Mouse (Mus musculus): ENCODE measurements around the gene Plpp7. TPM values are rescaled to one million over a fixed set of nuclear protein-coding genes. Genes with fewer than 3 reads are reported as not detected.

Plpp7 gene
- polyA plus RNA-seq, 1 experiment from 2014 or later = 7.8 TPM

GRCm38 (mm10) chr2:32081296-32081929, 13.9 kb upstream of the Plpp7 start:
- no peak for ATAC-seq (ENCODE audit: low FRiP score, low TSS enrichment)
- Histone ChIP-seq H3K9me3 (ENCODE audit: low read length) (no peaks in the 10 kb centered on the region), H3K9ac (replicated peaks; ENCODE audit: low read length) (no peak overlapping the region), H3K27me3 (ENCODE audit: insufficient read depth, low read length) (peaks cover 36% of the 10 kb centered on the region), H3K27ac (ENCODE audit: low read length) (no peak overlapping the region), H3K4me1 (ENCODE audit: insufficient read depth, low read length) (peaks cover 16% of the 10 kb centered on the region), H3K4me3 (ENCODE audit: low read length) (peak overlapping the region; percentile 72; the same call in 1 of the 2 replicates), H3K36me3 (ENCODE audit: insufficient read depth, low read length) (no peaks in the 10 kb centered on the region), H3K4me2 (replicated peaks; ENCODE audit: low read depth, low read length) (peak overlapping the region; percentile 98)
- 73% methylated on average over 14 of the region's 14 CpGs for WGBS

- Histone ChIP-seq H3K36me3 (ENCODE audit: insufficient read depth, low read length) (no peaks in the 10 kb centered on the region), H3K4me3 (ENCODE audit: low read length) (peak overlapping the region; percentile 72), H3K4me1 (ENCODE audit: insufficient read depth, low read length) (peaks cover 16% of the 10 kb centered on the region), H3K9ac (replicated peaks; ENCODE audit: low read length) (no peak overlapping the region), H3K27me3 (ENCODE audit: insufficient read depth, low read length) (peaks cover 45% of the 10 kb centered on the region), H3K9me3 (ENCODE audit: low read length) (no peaks in the 10 kb centered on the region), H3K27ac (ENCODE audit: low read length) (no peak overlapping the region), H3K4me2 (replicated peaks; ENCODE audit: low read depth, low read length) (peak overlapping the region; percentile 98)
- no peak for ATAC-seq (ENCODE audit: low FRiP score, low TSS enrichment)
- 17% methylated on average over 2 of the region's 2 CpGs for WGBS
Measured at GRCm38 (mm10) chr2:32082229-32082628, 13.1 kb upstream of the Plpp7 start.

GRCm38 (mm10) chr2:32083159-32084011, 11.9 kb upstream of the Plpp7 start:
- no peak overlapping the region for H3K27ac ChIP-seq (ENCODE audit: low read length)

GRCm38 (mm10) chr2:32084111-32084871, 11.0 kb upstream of the Plpp7 start, which contains the start of gene Fam78a:
Gene Fam78a (minus strand): TSS chr2:32084857.
- no peaks in the 10 kb centered on the region for H3K36me3 ChIP-seq (ENCODE audit: insufficient read depth, low read length)
- H3K27me3 ChIP-seq (ENCODE audit: insufficient read depth, low read length) = peaks cover 63% of the 10 kb centered on the region
- under 1% methylated on average over 61 of the region's 68 CpGs for WGBS
- peak within 1 kb of the TSS; percentile 72 for H3K4me3 ChIP-seq (ENCODE audit: low read length)
- peak within 1 kb of the TSS; percentile 61 for H3K9ac ChIP-seq (replicated peaks; ENCODE audit: low read length)
- peak within 1 kb of the TSS; percentile 98 for H3K4me2 ChIP-seq (replicated peaks; ENCODE audit: low read depth, low read length)
- H3K9me3 ChIP-seq (ENCODE audit: low read length) = no peaks in the 10 kb centered on the region
- H3K4me1 ChIP-seq (ENCODE audit: insufficient read depth, low read length) = peaks cover 26% of the 10 kb centered on the region
- H3K27ac ChIP-seq (ENCODE audit: low read length) = no peak within 1 kb of the TSS
- peak; percentile 53 for ATAC-seq (ENCODE audit: low FRiP score, low TSS enrichment)

More at GRCm38 (mm10) chr2:32083159-32084011, 11.9 kb upstream of the Plpp7 start:
- Histone ChIP-seq H3K9ac (replicated peaks; ENCODE audit: low read length) (peak overlapping the region; percentile 4; the same call in 1 of the 2 replicates), H3K36me3 (ENCODE audit: insufficient read depth, low read length) (no peaks in the 10 kb centered on the region), H3K4me3 (ENCODE audit: low read length) (peak overlapping the region; percentile 72), H3K9me3 (ENCODE audit: low read length) (no peaks in the 10 kb centered on the region), H3K4me1 (ENCODE audit: insufficient read depth, low read length) (peaks cover 18% of the 10 kb centered on the region), H3K4me2 (replicated peaks; ENCODE audit: low read depth, low read length) (peak overlapping the region; percentile 98), H3K27me3 (ENCODE audit: insufficient read depth, low read length) (peaks cover 56% of the 10 kb centered on the region)
- under 1% methylated on average over 84 of the region's 91 CpGs for WGBS
- peak; percentile 33; the same call in 1 of the 2 replicates for ATAC-seq (ENCODE audit: low FRiP score, low TSS enrichment)

GRCm38 (mm10) chr2:32084872-32085199, 10.5 kb upstream of the Plpp7 start:
- no peak overlapping the region for H3K27ac ChIP-seq (ENCODE audit: low read length)
- H3K4me1 ChIP-seq (ENCODE audit: insufficient read depth, low read length) = peaks cover 26% of the 10 kb centered on the region
- H3K4me2 ChIP-seq (replicated peaks; ENCODE audit: low read depth, low read length) = peak overlapping the region; percentile 98
- H3K4me3 ChIP-seq (ENCODE audit: low read length) = peak overlapping the region; percentile 72
- H3K9ac ChIP-seq (replicated peaks; ENCODE audit: low read length) = no peak overlapping the region; the same call in 1 of the 2 replicates
- H3K27me3 ChIP-seq (ENCODE audit: insufficient read depth, low read length) = peaks cover 63% of the 10 kb centered on the region
- no peaks in the 10 kb centered on the region for H3K36me3 ChIP-seq (ENCODE audit: insufficient read depth, low read length)
- no peak for ATAC-seq (ENCODE audit: low FRiP score, low TSS enrichment)
- no peaks in the 10 kb centered on the region for H3K9me3 ChIP-seq (ENCODE audit: low read length)
- WGBS = 20% methylated on average over 2 of the region's 2 CpGs

GRCm38 (mm10) chr2:32085231-32085630, 10.1 kb upstream of the Plpp7 start:
- Histone ChIP-seq H3K4me3 (ENCODE audit: low read length) (no peak overlapping the region), H3K27me3 (ENCODE audit: insufficient read depth, low read length) (peaks cover 63% of the 10 kb centered on the region), H3K9me3 (ENCODE audit: low read length) (no peaks in the 10 kb centered on the region), H3K4me1 (ENCODE audit: insufficient read depth, low read length) (peaks cover 26% of the 10 kb centered on the region), H3K36me3 (ENCODE audit: insufficient read depth, low read length) (no peaks in the 10 kb centered on the region), H3K27ac (ENCODE audit: low read length) (no peak overlapping the region), H3K9ac (replicated peaks; ENCODE audit: low read length) (no peak overlapping the region), H3K4me2 (replicated peaks; ENCODE audit: low read depth, low read length) (no peak overlapping the region)
- no peak for ATAC-seq (ENCODE audit: low FRiP score, low TSS enrichment)
- 58% methylated on average over 2 of the region's 2 CpGs for WGBS

- no peaks in the 10 kb centered on the region for H3K36me3 ChIP-seq (ENCODE audit: insufficient read depth, low read length)
- no peak overlapping the region for H3K4me3 ChIP-seq (ENCODE audit: low read length)
- ATAC-seq (ENCODE audit: low FRiP score, low TSS enrichment) = no peak
- H3K9ac ChIP-seq (replicated peaks; ENCODE audit: low read length) = no peak overlapping the region
- H3K9me3 ChIP-seq (ENCODE audit: low read length) = no peaks in the 10 kb centered on the region
- H3K27me3 ChIP-seq (ENCODE audit: insufficient read depth, low read length) = peaks cover 50% of the 10 kb centered on the region
- no peak overlapping the region for H3K4me2 ChIP-seq (replicated peaks; ENCODE audit: low read depth, low read length)
- no peak overlapping the region for H3K27ac ChIP-seq (ENCODE audit: low read length)
- H3K4me1 ChIP-seq (ENCODE audit: insufficient read depth, low read length) = peaks cover 26% of the 10 kb centered on the region
- WGBS = 55% methylated on average over 4 of the region's 4 CpGs
Measured at GRCm38 (mm10) chr2:32087606-32088005, 7.7 kb upstream of the Plpp7 start.

- Histone ChIP-seq H3K27me3 (ENCODE audit: insufficient read depth, low read length) (peaks cover 44% of the 10 kb centered on the region), H3K9ac (replicated peaks; ENCODE audit: low read length) (no peak overlapping the region), H3K4me1 (ENCODE audit: insufficient read depth, low read length) (peaks cover 20% of the 10 kb centered on the region), H3K4me3 (ENCODE audit: low read length) (peak overlapping the region; percentile 29), H3K4me2 (replicated peaks; ENCODE audit: low read depth, low read length) (peak overlapping the region; percentile 52), H3K9me3 (ENCODE audit: low read length) (no peaks in the 10 kb centered on the region), H3K36me3 (ENCODE audit: insufficient read depth, low read length) (no peaks in the 10 kb centered on the region), H3K27ac (ENCODE audit: low read length) (no peak overlapping the region)
- ATAC-seq (ENCODE audit: low FRiP score, low TSS enrichment) = peak; percentile 44; the same call in 1 of the 2 replicates
- WGBS = 6% methylated on average over 35 of the region's 35 CpGs
Measured at GRCm38 (mm10) chr2:32088372-32088981, 6.9 kb upstream of the Plpp7 start.

- WGBS = 72% methylated on average over 3 of the region's 3 CpGs
- no peak for ATAC-seq (ENCODE audit: low FRiP score, low TSS enrichment)
- no peak overlapping the region for H3K27ac ChIP-seq (ENCODE audit: low read length)
- H3K4me2 ChIP-seq (replicated peaks; ENCODE audit: low read depth, low read length) = no peak overlapping the region
- H3K9me3 ChIP-seq (ENCODE audit: low read length) = no peaks in the 10 kb centered on the region
- H3K9ac ChIP-seq (replicated peaks; ENCODE audit: low read length) = no peak overlapping the region
- peaks cover 36% of the 10 kb centered on the region for H3K27me3 ChIP-seq (ENCODE audit: insufficient read depth, low read length)
- H3K4me1 ChIP-seq (ENCODE audit: insufficient read depth, low read length) = peaks cover 10% of the 10 kb centered on the region
- no peaks in the 10 kb centered on the region for H3K36me3 ChIP-seq (ENCODE audit: insufficient read depth, low read length)
- H3K4me3 ChIP-seq (ENCODE audit: low read length) = no peak overlapping the region
Measured at GRCm38 (mm10) chr2:32089606-32090005, 5.7 kb upstream of the Plpp7 start.

All from kidney, embryonic 16.5 days (tissue).